Mouse (Mus musculus) lung, postnatal 14 days (tissue): ENCODE results near the gene Stard5.

ENCODE experiments used
- DNase-seq: peaks from one replicate; pipeline ENCODE4 v3.0.0; 2021

Stard5 gene

DNA sequence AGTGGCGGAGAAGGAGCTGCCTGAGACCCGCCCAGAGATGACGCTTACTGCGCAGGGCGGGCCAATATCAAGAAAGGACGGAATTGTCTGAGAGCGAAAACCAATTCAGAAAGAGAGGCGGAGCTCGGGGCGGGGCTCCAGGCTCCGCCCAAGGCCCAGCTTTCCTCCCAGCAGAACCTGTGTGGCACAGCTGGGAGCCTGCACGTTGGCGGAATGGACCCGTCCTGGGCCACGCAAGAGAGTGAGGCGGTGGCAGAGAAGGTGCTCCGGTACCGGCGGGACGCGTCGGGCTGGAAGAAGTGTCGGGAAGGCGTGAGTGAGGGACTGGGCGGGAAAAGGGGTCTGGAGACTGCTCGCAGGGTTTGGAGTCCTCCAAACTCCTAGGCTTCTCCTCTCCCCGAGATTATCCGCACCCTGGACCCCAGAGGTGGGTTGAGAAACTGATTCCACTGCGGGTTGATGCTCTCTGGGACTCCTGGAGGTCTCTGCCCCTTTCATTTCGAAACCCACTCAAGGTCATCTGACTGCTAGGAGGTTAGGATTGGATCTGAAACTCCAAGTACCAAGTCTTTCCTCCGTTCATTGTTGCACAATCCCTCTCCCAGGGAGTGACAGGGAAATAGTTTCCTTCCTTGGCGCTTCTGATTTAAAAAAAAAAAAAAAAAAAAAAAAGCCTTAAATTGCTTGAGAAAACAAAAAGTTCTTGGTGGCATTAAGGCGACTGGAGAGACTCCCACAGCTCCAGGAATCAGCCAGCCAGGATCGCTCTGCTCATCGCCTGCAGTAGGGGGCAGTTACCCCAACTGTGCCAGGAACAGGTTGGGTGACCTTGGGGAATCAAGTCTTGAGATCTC lies at the start of gene Stard5:
Gene Stard5 (plus strand): TSS at position 132 of the 854 bp plus-strand sequence.
- peak; percentile 92 for DNase-seq

DNA sequence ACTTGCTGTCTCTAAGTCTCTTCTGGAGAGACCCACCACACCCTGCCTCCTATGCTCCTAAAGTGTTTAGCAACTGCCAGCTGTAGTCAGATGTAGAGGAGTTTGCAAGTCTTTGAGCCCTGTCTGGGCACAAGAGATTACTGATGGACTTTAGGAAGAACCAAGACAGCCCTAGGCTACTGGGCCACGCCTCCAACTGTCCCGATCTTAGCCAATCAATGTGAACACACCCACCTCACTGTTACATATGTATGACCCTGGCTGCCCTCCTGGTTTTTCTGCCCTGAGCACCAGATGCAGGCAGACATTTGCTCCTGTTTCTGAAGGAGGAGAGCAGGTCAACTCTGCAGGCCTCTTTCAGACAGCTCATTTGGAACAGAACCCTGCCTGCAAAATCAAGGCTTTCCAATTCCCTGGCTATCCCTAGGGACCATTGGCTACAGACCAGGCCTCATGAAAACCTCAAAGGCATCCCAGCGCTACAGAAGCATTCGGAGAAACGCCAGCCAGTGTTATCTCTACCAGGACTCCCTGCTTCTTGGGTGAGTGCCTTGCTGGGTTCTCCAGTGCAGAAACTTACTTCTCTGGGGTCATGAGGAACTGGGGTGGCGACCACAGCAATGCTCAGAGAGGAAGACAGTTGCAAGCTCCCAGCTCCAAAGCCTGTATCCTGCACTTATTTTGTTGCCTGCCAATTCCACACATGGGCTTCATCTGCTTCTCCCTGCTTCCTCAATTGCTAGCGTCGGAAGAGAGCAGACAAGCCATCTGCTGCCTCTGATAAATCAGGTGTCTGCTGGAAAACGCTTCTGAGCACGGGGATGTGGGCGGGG lies 46.9 kb upstream of the Stard5 start, which contains the start of gene Tmc3:
Gene Tmc3 (plus strand): TSS at position 289 of the 833 bp plus-strand sequence.
- DNase-seq: peak; percentile 12

- DNase-seq: no peak
These were observed 37.7 kb upstream of the Stard5 start for GRCm38 (mm10) chr7:83594056-83594455.

GRCm38 (mm10) chr7:83597063-83597462 lies 34.7 kb upstream of the Stard5 start:
- DNase-seq: no peak

DNA sequence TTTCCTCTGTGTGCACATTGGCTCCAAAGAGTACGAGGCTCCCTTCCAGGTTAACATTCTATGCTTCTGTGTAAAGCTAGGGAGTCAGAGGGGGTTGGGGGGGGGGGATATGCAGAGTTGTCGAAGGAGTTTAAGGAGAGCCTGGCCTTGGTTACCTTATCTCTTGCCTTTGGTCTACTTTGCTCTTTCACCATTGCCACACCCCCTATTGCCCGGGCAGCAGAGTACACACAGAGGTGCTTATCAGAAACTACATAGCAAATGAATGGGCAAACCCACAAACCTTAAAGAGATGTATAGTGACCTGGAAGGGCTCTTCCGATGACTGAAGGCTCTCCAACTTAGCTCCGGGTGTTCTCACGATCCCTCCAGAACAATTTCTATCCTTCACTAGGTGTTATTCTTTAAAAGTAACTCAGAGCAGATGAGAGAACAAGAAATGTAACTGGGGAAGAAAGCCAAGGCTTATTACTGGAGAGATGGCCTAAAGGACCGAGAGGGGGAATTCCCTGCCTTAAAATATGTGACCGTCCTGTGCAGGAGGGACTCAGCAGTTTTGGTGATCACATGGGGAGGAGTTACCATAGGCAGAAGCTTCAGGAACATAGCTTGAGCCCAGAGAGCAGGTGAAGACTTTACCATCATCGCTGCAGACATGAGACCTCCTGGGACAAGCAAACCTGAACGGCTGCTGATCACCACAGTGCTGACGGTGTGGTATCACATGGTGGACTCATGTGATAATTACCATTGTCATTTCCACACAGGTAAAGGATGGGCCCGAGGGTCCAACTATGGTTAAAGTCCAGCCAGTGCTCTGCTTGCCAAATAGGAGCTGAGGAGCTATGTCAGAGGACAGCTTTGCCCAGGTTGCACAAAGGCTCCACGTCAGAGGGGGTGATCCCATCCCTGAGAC lies 32.5 kb upstream of the Stard5 start:
- no peak for DNase-seq

GRCm38 (mm10) chr7:83599913-83600286 lies 31.9 kb upstream of the Stard5 start:
- peak; percentile 63 for DNase-seq

GRCm38 (mm10) chr7:83604180-83604944 lies 27.4 kb upstream of the Stard5 start:
- no peak for DNase-seq

GRCm38 (mm10) chr7:83606796-83607195 lies 25.0 kb upstream of the Stard5 start:
- no peak for DNase-seq

DNA sequence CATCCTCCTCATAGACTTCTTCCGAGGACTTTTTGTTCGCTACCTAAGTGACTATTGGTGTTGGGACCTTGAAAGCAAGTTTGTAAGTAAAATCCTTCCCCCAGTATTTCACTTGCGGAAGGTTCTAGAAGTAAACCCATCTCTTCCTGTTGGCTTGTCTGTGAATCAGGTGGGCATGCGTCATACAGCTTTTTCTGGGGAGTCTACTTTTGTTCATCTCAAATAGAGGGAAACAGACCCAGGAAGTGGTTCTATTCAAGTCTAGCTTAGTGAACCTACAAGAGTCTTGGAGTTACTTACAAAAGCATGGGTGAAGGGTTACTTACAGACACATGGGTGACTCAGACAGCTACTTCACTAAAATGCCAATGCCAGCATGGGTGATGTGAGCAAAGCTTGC lies 21.9 kb upstream of the Stard5 start:
- DNase-seq: no peak

DNA sequence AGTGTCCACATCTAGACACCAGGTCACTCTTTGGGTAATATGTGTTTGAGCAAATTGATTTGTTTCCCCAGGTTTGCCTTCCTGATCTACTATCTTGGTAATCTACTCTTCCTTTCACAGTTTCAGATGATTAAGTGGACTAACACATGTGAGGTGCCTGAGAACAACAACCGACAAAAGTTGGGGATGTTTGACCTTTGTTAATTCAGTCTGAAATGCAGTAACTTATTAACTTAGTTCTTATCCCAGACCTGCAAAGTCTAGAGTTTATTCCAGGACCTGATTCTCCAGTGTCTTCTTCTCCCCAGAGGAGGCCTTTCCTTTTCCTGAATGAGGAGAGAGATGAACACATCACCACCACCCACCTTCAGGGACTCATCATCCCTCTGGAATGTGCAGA lies 19.9 kb upstream of the Stard5 start:
- no peak for DNase-seq

GRCm38 (mm10) chr7:83615272-83615671 lies 16.5 kb upstream of the Stard5 start:
- no peak for DNase-seq

DNA sequence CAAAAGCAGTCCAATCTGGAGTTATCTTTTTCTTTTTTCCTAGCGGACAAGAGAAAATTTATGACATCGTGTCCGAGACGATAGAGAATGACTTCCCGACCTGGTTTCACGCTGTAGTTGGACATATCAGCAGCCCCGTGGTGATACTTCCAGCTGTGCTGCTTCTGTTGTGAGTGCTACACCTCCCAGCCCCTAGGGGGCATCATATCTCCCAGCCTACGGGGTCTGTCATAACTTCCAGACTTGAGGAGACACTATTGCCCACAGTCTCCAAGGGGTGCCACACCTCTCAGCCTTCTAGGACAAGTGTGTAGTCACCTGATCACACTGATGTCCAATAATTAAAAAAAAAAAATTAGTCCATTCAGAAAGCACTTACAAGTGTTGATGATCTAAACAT lies 15.9 kb upstream of the Stard5 start:
- no peak for DNase-seq

DNA sequence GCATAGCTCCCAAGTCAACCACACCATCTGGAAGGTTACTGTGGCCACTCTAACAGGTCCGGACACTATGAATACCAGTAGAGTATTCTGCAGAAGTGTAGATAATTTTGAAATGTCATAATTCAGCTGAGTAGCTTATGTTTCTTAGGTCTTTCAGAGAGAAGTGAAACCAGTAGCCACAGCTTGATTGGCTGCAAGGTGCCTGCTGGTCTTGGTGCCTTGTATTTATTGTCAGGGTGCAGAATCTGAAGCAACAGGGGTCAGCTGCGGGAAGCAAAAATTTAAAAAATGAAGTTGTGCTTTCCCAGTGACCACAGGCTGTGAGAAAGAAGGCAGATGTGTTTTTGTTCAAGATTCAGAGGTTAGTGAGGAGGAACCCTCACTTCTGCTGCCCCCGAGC lies 15.5 kb upstream of the Stard5 start:
- no peak for DNase-seq

DNA sequence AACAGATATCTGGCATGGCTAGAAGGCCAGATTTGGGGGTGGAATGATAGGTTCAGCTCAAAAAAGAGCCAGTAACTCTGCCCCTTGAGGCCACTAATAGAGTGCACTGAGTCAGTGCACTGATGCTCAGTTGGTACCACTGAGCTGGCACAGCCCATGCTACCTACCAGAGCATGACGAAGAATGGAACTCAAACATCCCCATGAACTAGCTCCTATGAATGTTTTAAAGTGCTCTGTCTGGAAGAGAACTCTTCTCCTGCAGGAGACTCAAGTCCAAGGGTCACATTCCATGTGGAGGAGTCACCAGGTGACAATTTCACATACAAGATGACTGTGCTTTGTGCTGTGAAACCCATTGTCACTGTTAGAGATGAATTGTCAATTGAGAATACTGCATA lies 13.1 kb upstream of the Stard5 start:
- DNase-seq: no peak

GRCm38 (mm10) chr7:83622582-83622981 lies 9.2 kb upstream of the Stard5 start:
- no peak for DNase-seq

DNA sequence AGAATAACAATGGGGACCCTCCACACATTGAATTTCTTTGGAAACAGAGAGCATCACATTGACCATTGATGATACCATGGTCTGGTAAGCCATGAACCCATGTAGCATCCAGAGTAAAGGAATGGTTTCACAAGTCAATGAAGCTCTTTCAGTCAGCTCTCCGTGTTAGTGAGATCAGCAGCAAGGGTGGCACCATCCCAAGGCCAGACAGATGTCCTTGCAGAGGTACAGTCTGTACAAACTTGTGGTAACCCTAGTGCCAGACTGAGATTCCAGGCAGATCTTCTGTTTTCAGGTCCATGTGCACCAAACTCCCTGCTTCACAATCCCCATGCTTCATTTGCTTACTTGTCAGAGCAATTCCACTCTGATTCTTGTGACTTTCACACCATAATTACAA lies 7.7 kb upstream of the Stard5 start:
- DNase-seq: no peak

DNA sequence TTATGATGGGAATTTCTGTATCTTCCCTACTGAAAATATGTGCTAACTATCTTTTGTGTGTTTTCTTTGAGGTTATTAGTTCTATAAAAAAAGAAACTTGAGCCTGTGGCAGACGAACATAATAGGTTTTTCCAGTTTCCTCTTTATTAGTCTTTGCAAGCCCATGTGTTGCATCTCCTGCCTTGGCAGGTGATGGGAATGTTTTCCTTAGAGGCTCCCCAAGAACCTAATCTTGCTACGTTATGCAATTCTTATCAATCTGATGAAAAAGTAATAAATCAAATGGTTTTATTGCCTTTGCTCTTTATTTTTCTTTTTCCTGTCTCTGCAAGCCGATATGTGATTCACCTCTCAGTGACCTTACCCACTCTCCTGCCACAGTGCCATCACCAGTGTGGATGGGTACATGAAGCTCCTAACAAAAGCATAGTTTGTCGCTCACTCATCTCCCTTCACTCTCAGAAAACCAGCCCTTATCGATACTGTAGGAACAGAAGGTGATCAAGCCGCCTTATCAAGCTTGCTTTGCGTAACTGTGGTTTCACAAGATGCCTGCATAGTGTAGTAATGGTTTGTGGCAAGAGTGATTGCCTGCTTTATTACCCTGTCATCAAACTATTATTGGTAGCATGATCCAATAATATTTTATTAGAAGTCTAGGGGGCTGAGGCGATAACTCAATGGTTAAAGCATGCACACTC lies 5.1 kb upstream of the Stard5 start:
- no peak for DNase-seq

- DNase-seq: no peak
These were observed 4.4 kb upstream of the Stard5 start for GRCm38 (mm10) chr7:83627369-83627768.

- no peak for DNase-seq
These were observed 509 bp upstream of the Stard5 start for GRCm38 (mm10) chr7:83631073-83631827.

DNA sequence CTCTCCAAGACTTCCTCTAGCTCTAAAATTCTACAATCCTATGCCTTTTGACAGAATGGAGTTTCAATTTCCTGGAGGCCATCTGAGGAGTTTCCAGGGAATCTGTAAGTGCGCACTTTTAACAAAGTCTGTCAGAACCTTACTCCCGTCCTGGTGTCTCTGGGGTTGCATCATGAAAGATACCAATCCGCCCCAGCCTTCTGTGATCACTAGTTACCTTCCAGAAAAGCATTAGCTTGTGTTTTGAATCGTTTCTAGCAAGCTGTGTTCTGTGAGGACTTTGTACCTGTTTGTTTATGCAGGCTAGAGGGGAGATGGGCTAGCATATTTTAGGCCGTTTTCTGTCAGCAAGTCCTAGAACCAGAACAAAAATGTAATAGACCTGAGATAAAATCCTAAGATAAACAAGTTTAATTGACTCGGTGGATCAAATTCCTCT lies 942 bp downstream of the Stard5 start:
- no peak for DNase-seq

GRCm38 (mm10) chr7:83633856-83634255 lies 2.1 kb downstream of the Stard5 start:
- no peak for DNase-seq
